Mouse (Mus musculus) spleen, adult 2 months (tissue): Measurements from ENCODE around the gene Ano8. TPM values are rescaled to one million over a fixed set of nuclear protein-coding genes. Genes with fewer than 3 reads are reported as not detected.

Source experiments
- DNase-seq, 2 experiments: peaks; one replicate each; pipeline versions ENCODE4 v3.0.0 to v3.0.0-alpha.2; 2012 to 2021; ENCODE audit warnings: low spot score in 2 of 2, low read depth in 1 of 2
- H3K27ac ChIP-seq: fragments of 200-500 bp; 2 replicates; pipeline ENCODE4 v1.5.1; 2012; ENCODE audit warnings: low read length, inconsistent platforms; ENCODE audit not compliant: insufficient read depth
- H3K27me3 ChIP-seq: fragments of 200-500 bp; 2 replicates; pipeline ENCODE4 v1.6.1; 2012; ENCODE audit warnings: mild to moderate bottlenecking, moderate library complexity, low read length, inconsistent platforms; ENCODE audit not compliant: control insufficient read depth, insufficient read depth
- H3K36me3 ChIP-seq: fragments of 200-500 bp; 2 replicates; pipeline ENCODE4 v1.6.1; 2012; ENCODE audit warnings: mild to moderate bottlenecking, low read length, inconsistent platforms; ENCODE audit not compliant: control insufficient read depth, insufficient read depth
- H3K4me1 ChIP-seq: fragments of 200-500 bp; 2 replicates; pipeline ENCODE4 v1.6.1; 2011; ENCODE audit warnings: inconsistent platforms; ENCODE audit not compliant: control insufficient read depth, insufficient read depth, insufficient read length
- H3K4me3 ChIP-seq: fragments of 200-500 bp; 2 replicates; pipeline ENCODE4 v1.5.1; 2011; ENCODE audit warnings: mild to moderate bottlenecking, inconsistent platforms; ENCODE audit not compliant: insufficient read depth, insufficient read length; ENCODE audit errors: extremely low read depth
- CTCF ChIP-seq: fragments of 200-500 bp; IDR thresholded peaks from 2 replicates; pipeline ENCODE4 v1.5.1; 2011; ENCODE audit warnings: mild to moderate bottlenecking, inconsistent platforms; ENCODE audit not compliant: insufficient read depth, insufficient read length, insufficient replicate concordance; ENCODE audit errors: extremely low read depth
- POLR2A ChIP-seq: fragments of 200-500 bp; IDR thresholded peaks from 2 replicates; pipeline ENCODE4 v1.6.1; 2011; ENCODE audit warnings: low read depth, low read length, inconsistent platforms
- WGBS: fragments of 180-500 bp; shearing (Covaris S2); methylation state at CpG from one replicate; pipeline ENCODE4 v1.1.7; 2018; 5-methylcytosine and 5-hydroxymethylcytosine counted together
- polyA plus RNA-seq: library from polyadenylated mRNA; depleted of rRNA; stranded (reverse); fragments of >200 nt; gene quantifications from 2 replicates; pipeline ENCODE4 v1.2.3, GENCODE M21; 2012

The Ano8 gene
- polyA plus RNA-seq, 1 experiment = 15.1 TPM

DNA sequence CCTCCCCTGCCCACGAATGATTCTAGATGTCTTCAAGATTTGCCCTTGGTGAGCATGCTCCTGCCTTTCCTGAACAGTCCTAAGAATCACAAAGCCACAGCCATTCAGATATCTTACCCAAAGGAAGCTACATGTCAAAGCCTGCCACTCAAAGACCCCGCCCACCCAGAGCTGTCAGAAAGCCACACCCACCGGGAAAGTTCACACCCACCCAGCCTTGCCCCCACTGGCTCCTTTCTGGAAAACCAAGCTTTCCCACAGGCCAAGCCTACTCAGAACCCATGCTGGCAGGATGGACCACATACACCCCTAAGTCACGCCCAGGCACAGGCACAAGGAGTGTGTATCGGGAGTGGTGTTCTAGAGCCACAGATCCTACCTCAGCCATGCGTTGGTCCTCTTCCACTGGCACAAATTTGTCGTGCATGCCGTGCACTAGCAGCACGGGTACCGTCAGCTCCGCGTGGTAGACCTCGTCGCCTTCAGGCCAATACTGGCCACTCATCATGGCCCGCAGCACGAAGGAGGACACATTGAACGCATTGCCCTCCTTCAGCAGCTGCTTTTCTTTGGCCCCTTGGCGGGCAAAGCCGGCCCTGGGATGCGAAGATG, 28.0 kb downstream of the Ano8 start:
- Histone ChIP-seq H3K27ac (no peak overlapping the region), H3K36me3 (peaks cover 7% of the 10 kb centered on the region), H3K4me3 (no peak overlapping the region), H3K4me1 (peaks cover 10% of the 10 kb centered on the region), H3K27me3 (no peaks in the 10 kb centered on the region)
- 91% methylated on average over 20 of the region's 20 CpGs for WGBS
- TF ChIP-seq CTCF (no peak), POLR2A (no peak)
- DNase-seq = no peak

DNA sequence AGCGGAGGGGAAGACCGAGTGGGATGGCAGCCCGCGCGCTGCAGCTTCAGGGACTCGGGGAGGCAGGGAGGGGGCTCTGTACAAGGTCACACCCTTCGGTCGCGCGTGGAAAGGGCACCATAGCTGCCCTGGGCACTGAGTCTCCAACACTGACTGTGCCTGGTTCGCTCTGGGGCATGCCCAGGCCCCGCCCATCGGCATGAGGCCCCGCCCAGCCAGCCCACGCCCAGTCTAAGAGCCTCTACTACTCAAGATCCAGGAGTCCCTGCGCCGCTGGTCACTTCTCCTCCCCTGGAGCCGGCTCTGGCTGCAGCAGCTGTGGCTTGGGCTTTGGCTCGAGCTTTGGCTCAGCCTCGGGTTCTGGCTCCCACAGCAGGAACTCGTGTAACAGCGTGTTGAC, 28.9 kb downstream of the Ano8 start:
- H3K27me3 ChIP-seq = no peaks in the 10 kb centered on the region
- H3K4me1 ChIP-seq = peaks cover 6% of the 10 kb centered on the region; the same call in 1 of the 2 replicates
- H3K36me3 ChIP-seq = peaks cover 7% of the 10 kb centered on the region
- H3K27ac ChIP-seq = no peak overlapping the region
- TF ChIP-seq CTCF (no peak), POLR2A (no peak)
- WGBS = 87% methylated on average over 22 of the region's 22 CpGs
- no peak for DNase-seq
- no peak overlapping the region for H3K4me3 ChIP-seq

DNA sequence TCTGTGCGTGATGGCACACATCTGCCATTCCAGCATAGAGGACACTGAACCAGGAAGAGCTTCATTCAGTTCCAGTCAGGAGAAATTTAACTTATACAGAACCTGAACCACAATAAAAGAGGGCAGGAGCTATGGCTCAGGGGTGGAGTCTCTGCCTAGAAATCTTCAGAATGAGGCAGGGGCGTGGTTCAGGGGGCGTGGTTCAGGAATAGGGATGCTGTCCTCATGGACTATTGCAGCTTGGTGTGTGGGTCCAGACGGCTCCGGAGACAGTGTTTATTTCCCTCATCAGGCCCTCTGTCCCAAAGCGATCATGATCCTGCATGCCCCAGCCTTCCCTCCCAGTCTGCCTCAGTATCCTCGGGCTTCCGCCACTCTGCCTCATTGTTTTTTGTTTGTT, 31.1 kb downstream of the Ano8 start:
- WGBS = 90% methylated on average over 8 of the region's 8 CpGs

DNA sequence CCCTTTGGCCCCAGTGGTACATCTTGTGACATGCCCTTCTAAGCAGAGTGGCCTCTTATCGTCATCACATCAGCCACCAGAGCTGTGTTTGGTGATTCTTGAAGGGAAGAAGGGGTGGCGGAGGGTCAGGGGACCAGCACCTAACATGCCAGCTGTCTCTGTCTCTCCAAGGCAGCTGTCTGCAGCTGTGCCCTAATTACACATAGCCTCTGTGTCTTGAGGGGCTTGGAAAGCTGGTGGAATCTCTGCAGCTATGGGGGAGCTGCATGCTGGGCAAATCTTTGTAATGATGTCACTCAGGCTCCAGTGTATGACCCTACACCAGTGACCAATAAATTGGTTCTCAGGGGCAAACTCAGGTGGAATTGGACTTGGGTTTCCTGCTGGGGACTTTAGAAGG, 33.1 kb downstream of the Ano8 start:
- no peak overlapping the region for H3K27ac ChIP-seq
- peaks cover 2% of the 10 kb centered on the region for H3K36me3 ChIP-seq
- no peaks in the 10 kb centered on the region for H3K4me1 ChIP-seq
- no peak for TF ChIP-seq POLR2A
- no peak for TF ChIP-seq CTCF
- 77% methylated on average over 2 of the region's 2 CpGs for WGBS
- no peak overlapping the region for H3K4me3 ChIP-seq
- no peaks in the 10 kb centered on the region for H3K27me3 ChIP-seq
- DNase-seq = no peak

More for the DNA sequence above, 31.1 kb downstream of the Ano8 start:
- TF ChIP-seq CTCF = no peak
- no peak for TF ChIP-seq POLR2A
- Histone ChIP-seq H3K27ac (no peak overlapping the region), H3K4me3 (no peak overlapping the region), H3K36me3 (peaks cover 4% of the 10 kb centered on the region), H3K4me1 (no peaks in the 10 kb centered on the region), H3K27me3 (no peaks in the 10 kb centered on the region)
- no peak for DNase-seq

DNA sequence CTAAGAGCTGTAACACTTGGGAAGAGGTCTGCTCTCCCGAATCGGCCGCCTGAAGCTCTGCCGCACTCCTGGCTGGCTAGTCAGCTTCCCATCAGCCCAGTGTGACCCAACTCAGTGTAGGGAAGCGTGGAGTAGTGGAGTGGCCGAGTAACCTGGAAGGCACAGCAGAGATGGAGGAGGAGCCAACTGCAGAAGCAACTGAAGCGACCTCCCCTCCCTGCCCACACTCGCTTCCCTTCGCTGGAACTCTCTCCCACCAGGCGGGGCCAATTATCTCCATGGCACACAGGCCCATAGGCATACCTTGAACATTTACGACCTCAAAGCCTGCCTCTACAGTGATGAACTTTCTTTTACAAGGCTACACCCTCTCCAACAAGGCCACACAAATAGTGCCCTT, 34.0 kb downstream of the Ano8 start:
- no peaks in the 10 kb centered on the region for H3K27me3 ChIP-seq
- no peak for DNase-seq
- no peaks in the 10 kb centered on the region for H3K36me3 ChIP-seq
- H3K27ac ChIP-seq = no peak overlapping the region
- H3K4me1 ChIP-seq = no peaks in the 10 kb centered on the region
- WGBS = 69% methylated on average over 11 of the region's 11 CpGs
- no peak overlapping the region for H3K4me3 ChIP-seq
- TF ChIP-seq CTCF (no peak), POLR2A (no peak)

DNA sequence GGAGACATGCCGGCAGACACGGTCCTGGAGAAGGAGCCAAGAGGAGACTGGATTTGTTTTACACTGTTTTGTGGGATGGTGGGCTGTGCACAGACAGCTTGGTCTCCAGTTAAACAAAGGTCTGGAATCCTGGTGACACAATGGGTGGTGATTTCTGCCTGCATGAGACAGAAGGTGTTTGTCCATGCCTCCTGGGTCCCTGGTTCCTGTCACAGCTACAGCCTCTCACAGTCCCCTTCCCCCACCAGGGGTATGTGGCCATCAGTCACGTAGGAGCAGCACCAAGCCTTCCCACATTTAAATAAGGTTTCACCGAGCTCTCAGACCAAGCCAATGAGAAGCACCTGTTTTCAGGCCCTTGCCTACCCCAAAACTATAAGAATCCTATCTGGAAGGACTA, 34.4 kb downstream of the Ano8 start:
- no peak for DNase-seq
- Histone ChIP-seq H3K27me3 (no peaks in the 10 kb centered on the region), H3K4me3 (no peak overlapping the region), H3K27ac (no peak overlapping the region), H3K36me3 (no peaks in the 10 kb centered on the region), H3K4me1 (no peaks in the 10 kb centered on the region)
- WGBS = 86% methylated on average over 4 of the region's 4 CpGs
- no peak for TF ChIP-seq POLR2A

DNA sequence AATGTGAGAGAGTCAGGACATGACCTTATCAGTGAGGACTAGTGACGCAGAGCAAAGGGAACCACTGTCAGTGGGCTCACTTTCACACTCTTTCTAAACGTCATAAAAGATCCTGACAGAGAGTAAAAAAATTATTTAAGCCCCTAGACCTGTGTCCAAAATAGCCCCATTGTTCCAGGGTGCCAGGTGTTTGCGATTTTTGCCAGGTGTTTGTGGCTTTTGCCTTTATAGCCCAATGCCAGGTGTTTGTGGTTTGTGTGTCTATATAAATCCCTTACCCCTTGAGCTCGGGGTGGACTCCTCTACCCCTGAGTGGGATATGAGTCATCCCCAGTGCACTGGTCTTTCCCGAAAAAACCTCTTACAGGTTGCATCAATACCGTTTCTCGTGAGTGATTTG, 40.7 kb downstream of the Ano8 start:
- H3K27me3 ChIP-seq = no peaks in the 10 kb centered on the region
- WGBS = 46% methylated on average over 7 of the region's 7 CpGs
- H3K4me3 ChIP-seq = no peak overlapping the region
- no peaks in the 10 kb centered on the region for H3K4me1 ChIP-seq
- no peaks in the 10 kb centered on the region for H3K36me3 ChIP-seq
- no peak for DNase-seq
- no peak overlapping the region for H3K27ac ChIP-seq
- TF ChIP-seq POLR2A = no peak
- TF ChIP-seq CTCF = no peak
